Mouse (Mus musculus) heart, embryonic 15.5 days (tissue): ENCODE measurements around the gene Snx7. TPM values are rescaled to one million over a fixed set of nuclear protein-coding genes. Genes with fewer than 3 reads are reported as not detected.

ENCODE experiments used
- ATAC-seq: fragments of 200-750 bp; cut with Nextera tagmentation; replicated peaks from 2 replicates; pipeline ENCODE4 v1.8.0; 2017; ENCODE audit warnings: low read depth, moderate TSS enrichment; ENCODE audit not compliant: insufficient number of reproducible peaks, insufficient read depth, low FRiP score
- H3K27ac ChIP-seq: fragments of 300-500 bp; sonication (generic); 2 replicates; pipeline ENCODE4 v1.5.1; 2015; ENCODE audit warnings: mild to moderate bottlenecking, inconsistent platforms
- H3K27me3 ChIP-seq: fragments of 300-500 bp; sonication (generic); 2 replicates; pipeline ENCODE4 v1.6.1; 2015; ENCODE audit warnings: inconsistent platforms
- H3K36me3 ChIP-seq: fragments of 300-500 bp; sonication (generic); 2 replicates; pipeline ENCODE4 v1.6.1; 2015; ENCODE audit warnings: mild to moderate bottlenecking, inconsistent platforms
- H3K4me1 ChIP-seq: fragments of 300-500 bp; sonication (generic); replicated peaks from 2 replicates; pipeline ENCODE4 v1.6.1; 2015; ENCODE audit warnings: inconsistent platforms
- H3K4me2 ChIP-seq: fragments of 300-500 bp; sonication (generic); 2 replicates; pipeline ENCODE4 v1.6.1; 2015; ENCODE audit warnings: inconsistent platforms, mild to moderate bottlenecking, moderate library complexity
- H3K4me3 ChIP-seq: fragments of 300-500 bp; sonication (generic); 2 replicates; pipeline ENCODE4 v1.5.1; 2015; ENCODE audit warnings: mild to moderate bottlenecking, inconsistent platforms
- H3K9ac ChIP-seq: fragments of 300-500 bp; sonication (generic); 2 replicates; pipeline ENCODE4 v1.6.1; 2015; ENCODE audit warnings: mild to moderate bottlenecking, inconsistent platforms
- H3K9me3 ChIP-seq: fragments of 300-500 bp; sonication (generic); replicated peaks from 2 replicates; pipeline ENCODE4 v1.6.1; 2016; ENCODE audit warnings: inconsistent platforms
- WGBS: fragments of 180-500 bp; shearing (Covaris S2); methylation state at CpG from one replicate; pipeline ENCODE4 v1.1.7; 2015; ENCODE audit warnings: mixed read lengths; 5-methylcytosine and 5-hydroxymethylcytosine counted together
- microRNA-seq: library from miRNA; unstranded; fragments of <30 nt; microRNA quantifications from one replicate; pipeline ENCODE4, GENCODE M21; 2016
- polyA plus RNA-seq: library from polyadenylated mRNA; unstranded; fragments of >200 nt; fragmentation: Nextera tagmentation; extraction: Ambion mirVana; gene quantifications from 2 replicates; pipeline ENCODE4 v1.2.1, GENCODE M21; 2015

The Snx7 gene
- polyA plus RNA-seq, 1 experiment from 2014 or later, result 43.8 TPM

DNA sequence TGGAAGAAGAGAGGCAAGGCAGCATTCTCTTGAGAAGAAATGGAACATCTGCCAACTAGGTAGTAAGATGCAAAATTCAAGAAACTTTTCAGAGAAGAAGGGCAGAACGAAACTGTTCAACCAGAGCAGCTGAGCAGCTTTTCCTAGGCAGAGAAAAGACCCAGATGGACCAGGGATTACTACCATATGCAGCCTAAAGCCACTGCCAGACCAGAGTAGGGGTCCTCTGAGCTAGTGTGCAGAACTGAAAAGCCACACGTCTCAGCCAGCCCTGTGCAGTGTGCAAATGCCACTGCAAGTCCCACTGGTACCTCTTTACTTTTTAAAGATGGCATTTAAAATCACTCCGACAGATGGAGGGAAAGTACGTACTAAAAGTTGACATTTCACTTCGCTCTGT is 129.0 kb downstream of the Snx7 start:
- ATAC-seq, result no peak
- H3K9ac ChIP-seq, result no peak overlapping the region
- no peaks in the 10 kb centered on the region for H3K27me3 ChIP-seq
- no peaks in the 10 kb centered on the region for H3K4me1 ChIP-seq
- no peaks in the 10 kb centered on the region for H3K9me3 ChIP-seq
- H3K36me3 ChIP-seq, result no peaks in the 10 kb centered on the region
- H3K4me2 ChIP-seq, result no peak overlapping the region
- H3K4me3 ChIP-seq, result no peak overlapping the region
- no peak overlapping the region for H3K27ac ChIP-seq
- WGBS, result 63% methylated on average over 5 of the region's 5 CpGs

DNA sequence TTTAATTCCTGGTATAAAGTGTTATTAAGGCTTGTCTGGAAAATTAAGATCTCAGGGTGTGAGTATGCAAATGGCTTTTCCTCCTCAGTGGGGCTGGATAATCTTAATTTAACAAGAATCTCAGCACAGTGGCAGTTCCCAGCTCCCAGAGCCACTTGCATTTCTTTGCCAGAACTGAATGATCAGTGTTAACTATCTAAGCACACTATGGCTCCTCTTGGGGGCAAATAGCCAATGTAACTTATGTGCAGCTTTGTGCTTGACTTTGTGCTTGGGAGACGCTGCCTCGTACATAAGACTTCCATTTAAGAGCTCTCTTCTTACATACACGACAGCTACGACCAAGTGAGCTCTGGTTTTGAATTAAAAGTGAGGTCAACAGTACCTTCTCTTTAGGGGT is 136.1 kb downstream of the Snx7 start:
- Histone ChIP-seq H3K9me3 (no peaks in the 10 kb centered on the region), H3K4me3 (no peak overlapping the region), H3K27ac (no peak overlapping the region), H3K9ac (no peak overlapping the region), H3K4me2 (no peak overlapping the region), H3K36me3 (no peaks in the 10 kb centered on the region), H3K27me3 (no peaks in the 10 kb centered on the region), H3K4me1 (no peaks in the 10 kb centered on the region)
- no peak for ATAC-seq
- 79% methylated on average over 4 of the region's 4 CpGs for WGBS

Small RNAs within 50 kb of the gene (microRNA-seq; reads per million reads assigned to microRNA genes)
- gene Gm24811, result not detected
